Mouse (Mus musculus) central nervous system, embryonic 11.5 days (tissue): ENCODE data around the gene Gm21294. TPM values are rescaled to one million over a fixed set of nuclear protein-coding genes. Genes with fewer than 3 reads are reported as not detected.

Experiments
- polyA plus RNA-seq: library from polyadenylated mRNA; depleted of rRNA; stranded (reverse); fragments of >200 nt; gene quantifications from 2 replicates; pipeline ENCODE4 v1.2.3, GENCODE M21; 2012; rRNA removed

Gm21294 gene
- polyA plus RNA-seq = not detected in 2 replicates

GRCm38 (mm10) chrY:89052506-89052905 lies at the start of gene Gm21294:
TSS of gene Gm21294 (plus strand) at chrY:89052806.

